Mouse (Mus musculus): ENCODE measurements around the gene Fam25c. TPM values are rescaled to one million over a fixed set of nuclear protein-coding genes. Genes with fewer than 3 reads are reported as not detected.

The Fam25c gene
- total and polyA plus RNA-seq, 3 experiments: not detected

DNA sequence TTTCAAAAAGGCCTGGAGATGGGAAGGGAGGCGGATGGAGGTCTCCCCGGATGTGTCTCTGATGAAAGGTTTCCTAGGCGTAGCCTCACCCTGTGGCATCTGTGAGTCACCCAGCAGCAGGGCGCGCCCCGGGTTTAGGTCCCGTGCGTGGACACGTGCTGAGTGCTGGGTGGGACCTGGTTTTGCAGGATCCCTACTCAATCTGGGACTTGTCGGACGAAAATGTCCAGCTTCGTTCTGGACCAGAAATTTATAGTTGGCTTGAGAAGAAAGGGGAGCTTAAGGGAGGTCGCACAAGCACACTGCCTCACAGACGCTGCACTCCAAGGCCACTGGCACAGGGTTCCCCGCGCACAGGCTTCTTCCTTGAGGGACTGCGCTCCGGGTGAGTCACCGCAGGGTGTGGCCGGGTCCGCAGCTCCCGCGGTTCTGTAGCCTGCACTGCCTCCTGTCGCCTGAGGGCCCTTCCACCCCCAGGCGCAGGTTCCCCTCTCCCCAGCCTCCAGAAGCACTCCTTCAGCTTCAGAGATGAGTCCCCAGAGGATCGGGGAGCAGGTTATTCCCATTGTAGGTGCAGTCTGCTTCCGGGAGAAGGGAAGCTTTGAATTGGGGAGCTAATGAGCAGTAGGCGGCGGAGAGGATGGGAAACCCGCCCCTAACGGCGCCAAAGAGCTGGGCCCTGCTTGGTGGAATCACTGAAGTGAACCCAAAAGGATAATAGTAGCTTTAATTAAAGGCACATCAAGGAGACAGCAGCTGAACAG is 8.4 kb upstream of the Fam25c start:
- peak; percentile 93 for DNase-seq

GRCm38 (mm10) chr14:34362726-34363445 is 7.7 kb upstream of the Fam25c start:
- DNase-seq: peak; percentile 87

GRCm38 (mm10) chr14:34362135-34362534 is 6.9 kb upstream of the Fam25c start:
- no peak for DNase-seq

DNA sequence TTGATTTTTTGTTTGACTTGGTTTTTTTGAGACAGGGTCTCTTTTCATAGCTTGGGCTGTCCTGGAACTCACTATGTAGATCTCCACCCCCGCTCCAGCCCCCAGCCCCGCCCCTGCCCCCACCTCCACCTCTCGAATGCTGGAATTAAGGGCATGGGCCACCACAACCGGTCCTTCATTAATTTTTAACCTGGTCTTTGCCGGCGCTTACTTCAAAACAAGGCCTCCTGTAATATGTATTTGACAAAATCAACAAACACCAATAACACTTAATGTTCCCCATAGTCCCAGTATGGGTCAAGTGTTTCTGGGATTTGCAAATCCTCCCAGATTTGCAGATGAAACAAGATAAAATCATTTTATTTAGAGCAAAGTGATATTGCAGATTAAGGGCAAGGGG is 5.0 kb upstream of the Fam25c start:
- no peak for DNase-seq

- DNase-seq: no peak
Observed at GRCm38 (mm10) chr14:34359676-34360244, 4.5 kb upstream of the Fam25c start.

DNA sequence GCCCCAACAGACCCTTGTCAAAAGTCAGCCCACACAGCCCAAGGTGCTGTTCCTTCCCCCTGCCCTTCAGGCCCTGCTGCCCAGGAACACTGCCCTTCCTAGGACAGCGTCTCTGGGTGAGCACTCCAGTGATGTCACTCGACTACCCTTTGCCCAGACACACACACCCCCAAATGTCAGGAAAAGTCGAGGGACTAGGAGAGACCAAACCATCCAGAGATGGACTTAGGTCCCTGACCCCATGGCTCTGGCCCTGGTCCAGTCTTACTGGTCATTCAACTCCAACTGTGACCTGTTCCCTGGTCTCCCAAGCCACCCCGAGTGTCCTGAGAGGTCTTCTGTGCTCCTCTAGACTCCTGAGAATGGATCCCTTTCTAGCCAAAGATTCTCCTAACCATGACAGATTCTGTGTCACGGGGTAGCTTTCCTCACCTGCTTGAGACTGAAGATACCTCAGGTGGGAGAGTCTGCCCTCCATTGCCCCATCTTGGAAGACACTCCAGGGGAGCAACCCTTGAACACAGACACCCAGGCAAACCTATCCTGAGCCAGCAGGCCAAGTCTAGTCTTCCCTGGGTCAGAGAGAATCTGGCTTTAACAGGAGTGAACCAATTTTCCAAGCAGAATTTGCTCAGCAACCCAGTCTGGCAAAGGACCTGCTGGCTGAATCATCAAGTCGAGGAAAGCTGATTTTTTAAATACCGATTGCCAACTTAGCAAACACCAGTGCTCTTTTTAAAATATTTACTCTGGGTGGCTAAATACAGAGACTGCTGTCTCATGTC is 2.6 kb upstream of the Fam25c start:
- DNase-seq: peak; percentile 34

DNA sequence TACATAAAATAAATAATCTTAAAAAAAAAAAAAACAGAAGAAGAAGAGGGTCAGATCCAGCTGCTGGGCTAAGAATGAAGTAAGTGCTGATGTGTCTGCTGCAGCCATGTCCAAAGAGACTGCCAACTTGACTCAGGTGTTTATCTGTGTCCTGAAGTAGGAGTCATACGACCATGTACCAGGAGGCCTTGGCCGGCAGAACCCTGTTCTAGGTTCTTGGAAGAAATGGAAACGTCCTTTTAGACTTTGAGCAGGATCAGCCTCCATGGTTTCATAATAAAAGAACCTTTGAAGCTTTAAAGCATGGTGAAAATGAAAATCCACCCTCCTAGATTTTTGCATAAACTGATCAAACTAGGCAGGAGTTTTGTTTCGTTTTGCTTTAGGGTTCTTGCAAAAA is 777 bp downstream of the Fam25c start:
- DNase-seq: no peak

GRCm38 (mm10) chr14:34353326-34353725 is 1.9 kb downstream of the Fam25c start:
- DNase-seq: no peak

DNA sequence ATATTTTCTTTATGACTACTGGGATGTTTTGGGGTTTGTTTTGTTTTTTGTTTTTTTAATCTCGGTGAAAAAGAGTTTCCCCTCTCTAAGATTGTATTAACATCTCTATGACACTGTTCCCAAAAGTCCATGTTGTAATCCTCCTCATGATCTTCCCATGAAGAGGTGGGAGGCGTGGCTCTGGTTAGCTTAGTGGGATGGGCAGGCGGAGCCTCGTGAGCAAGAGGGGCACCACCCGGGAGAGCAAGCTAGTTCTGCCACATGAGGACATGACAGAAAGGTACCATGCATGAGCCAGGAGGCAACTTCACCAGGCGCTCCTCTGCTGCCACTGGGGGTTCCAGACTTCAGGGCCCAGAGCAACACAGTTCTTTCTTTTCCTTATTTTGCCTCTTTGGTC is 2.7 kb downstream of the Fam25c start:
- DNase-seq: no peak

GRCm38 (mm10) chr14:34351660-34352059 is 3.6 kb downstream of the Fam25c start:
- no peak for DNase-seq

- DNase-seq: no peak
Observed at GRCm38 (mm10) chr14:34349007-34349406, 6.2 kb downstream of the Fam25c start.

- no peak for DNase-seq
Observed at GRCm38 (mm10) chr14:34348301-34348700, 6.9 kb downstream of the Fam25c start.

DNA sequence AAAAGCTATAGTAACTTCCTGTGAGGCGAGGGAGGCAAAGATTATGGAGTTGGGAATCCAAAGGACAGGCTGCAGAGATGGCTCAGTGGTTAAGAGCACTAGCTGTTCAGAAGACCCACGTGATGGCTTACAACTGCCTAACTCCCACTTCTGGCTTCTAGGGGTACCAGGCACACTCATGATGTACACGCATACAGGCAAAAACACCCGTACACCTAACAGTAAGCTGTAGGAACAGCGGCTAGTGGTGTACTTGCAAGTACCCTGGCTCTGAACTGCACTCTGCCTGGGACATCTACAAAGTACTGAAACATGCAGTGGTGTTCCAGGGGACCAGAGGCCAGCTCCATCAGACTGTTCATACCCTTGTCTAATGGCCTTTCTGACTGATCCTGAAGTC is 8.1 kb downstream of the Fam25c start:
- no peak for DNase-seq

- DNase-seq: no peak
Observed at GRCm38 (mm10) chr14:34345771-34346566, 9.3 kb downstream of the Fam25c start.

GRCm38 (mm10) chr14:34344361-34344760 is 10.9 kb downstream of the Fam25c start:
- DNase-seq: peak; percentile 35

DNA sequence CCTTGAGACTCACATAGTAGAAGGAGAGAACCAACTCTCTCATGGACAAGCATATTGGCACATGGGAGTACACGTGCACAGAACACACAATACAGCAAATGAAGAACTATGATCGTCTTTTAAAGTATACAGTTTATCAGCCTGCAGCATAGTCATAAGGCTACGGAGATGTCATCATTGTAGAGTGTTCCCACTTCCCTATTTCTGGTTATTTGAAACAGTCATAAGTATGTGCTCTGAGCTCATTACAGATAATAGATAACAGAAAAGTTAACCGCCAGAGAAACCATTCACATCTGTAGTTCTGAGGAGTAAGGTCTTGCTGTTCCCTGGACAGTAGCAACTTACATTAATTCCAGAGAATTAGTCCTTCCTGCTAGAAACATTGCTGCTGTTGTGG is 12.2 kb downstream of the Fam25c start:
- no peak for DNase-seq

GRCm38 (mm10) chr14:34341993-34342392 is 13.2 kb downstream of the Fam25c start:
- no peak for DNase-seq

- DNase-seq: no peak
Observed at GRCm38 (mm10) chr14:34339446-34339845, 15.8 kb downstream of the Fam25c start.

DNA sequence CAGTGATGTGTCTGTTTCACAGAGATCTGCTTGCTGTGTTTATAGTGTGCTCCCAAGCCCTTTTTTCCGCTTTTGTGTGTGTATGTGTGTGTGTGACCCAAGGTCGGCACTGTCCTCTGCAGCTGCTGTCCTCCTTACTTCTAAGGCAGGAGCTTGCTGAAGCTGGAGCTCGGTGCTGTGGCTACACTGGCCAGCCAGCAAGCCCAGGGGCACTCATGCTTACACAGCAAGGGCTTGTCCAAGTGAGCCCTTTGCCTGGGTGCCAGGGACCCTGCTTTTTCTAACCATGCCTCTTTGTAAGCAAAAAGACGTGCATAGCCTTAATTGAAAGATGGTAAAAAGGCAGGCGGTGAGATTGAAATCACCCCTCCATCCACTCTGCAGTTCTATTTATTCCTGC is 22.8 kb downstream of the Fam25c start:
- no peak for DNase-seq

DNA sequence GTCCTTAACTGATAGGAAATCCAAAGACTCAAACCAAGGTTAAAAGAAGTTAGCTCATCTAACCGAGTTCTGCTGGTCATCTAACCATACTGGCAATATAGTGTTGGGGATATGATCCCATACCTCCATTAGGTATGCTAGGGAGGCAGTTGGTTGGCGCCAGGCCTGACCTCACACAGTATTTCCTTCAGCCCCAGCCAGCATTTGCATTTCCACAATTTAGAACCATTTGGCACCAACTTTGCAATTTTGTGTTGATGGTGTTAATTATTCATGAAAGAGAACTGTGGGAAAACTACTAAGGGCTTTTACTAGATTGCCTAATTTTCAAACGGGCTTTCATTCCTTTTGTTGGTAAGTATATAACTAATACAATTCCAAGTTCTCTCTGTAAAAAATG is 23.3 kb downstream of the Fam25c start:
- DNase-seq: no peak

DNA sequence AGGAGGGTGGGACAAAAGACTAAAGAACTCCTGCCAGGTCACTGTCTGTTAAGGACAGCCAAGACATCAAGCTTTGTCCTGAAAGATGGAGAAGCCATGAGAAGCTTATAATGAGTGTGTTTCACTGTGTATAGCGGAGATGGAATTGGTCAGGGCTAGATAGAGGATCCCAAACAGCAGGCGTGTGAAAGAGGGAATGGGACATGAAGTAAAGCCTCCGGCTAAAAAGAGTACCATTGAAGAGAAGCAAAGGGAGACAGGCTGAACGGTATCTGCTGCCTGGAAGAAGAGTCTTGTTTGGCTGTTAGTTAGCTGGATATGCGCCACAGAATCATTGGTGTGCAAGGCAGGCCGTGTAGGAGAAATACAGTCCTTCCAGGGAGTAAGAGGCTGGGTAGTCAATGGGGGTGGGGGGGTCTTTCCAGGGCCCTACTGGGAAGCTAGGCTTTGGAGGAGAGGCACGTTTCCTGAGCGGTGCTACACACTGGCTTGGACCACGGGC is 24.5 kb downstream of the Fam25c start:
- no peak for DNase-seq
